Mouse (Mus musculus) regulatory T cell (primary cell): ENCODE measurements around the gene Pik3c2b.

Experiments used
- in situ Hi-C: fragments of 300-600 bp; cut with MboI, MseI; formaldehyde crosslinking; loops from one replicate; pipeline ENCODE4 v1.15.1; 2025; ENCODE audit warnings: high pct_unique_total_duplicates

Gene Pik3c2b

DNA sequence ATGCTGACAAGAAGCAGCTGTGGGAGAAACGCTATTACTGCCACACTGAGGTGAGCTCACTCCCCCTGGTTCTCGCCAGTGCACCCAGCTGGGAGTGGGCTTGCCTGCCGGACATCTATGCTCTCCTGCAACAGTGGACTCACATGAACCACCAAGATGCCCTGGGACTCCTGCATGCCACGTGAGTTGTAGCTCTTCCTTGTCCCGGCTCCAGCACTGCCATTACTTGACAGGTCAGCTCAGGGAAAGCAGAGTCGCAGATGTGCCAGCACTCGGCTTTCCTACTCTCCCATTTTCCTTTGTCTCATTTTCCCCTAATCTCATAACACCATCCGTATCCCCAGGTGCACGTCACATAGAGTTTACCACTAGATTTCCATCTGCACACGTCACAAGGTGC lies 42.7 kb downstream of the Pik3c2b start:
- in situ Hi-C loops, result loop anchor here (5.0 kb wide), 1 partner anchor 36 kb away; no protein-coding TSS in a partner anchor

DNA sequence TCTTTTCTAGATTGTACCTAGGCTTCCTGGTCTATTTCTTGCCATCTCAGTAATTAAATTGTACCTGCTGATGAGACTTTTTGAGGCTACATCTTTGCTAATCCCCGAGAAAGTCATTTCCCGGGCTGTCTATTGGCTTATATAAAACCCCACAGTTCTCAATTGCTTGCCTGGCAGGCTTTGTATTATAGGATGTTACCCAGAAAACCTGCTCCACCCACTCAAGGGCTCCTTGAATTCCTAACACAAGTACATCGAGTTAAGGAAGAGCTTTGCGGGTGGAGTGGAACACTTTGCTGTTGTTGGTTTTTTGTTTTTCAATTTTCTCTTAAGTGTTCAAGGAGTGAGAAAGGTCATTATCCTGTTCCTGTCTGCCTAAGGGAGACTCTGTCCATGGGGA lies 43.9 kb downstream of the Pik3c2b start:
- in situ Hi-C loops, result loop anchor here (5.0 kb wide), 1 partner anchor 37 kb away; no protein-coding TSS in a partner anchor

DNA sequence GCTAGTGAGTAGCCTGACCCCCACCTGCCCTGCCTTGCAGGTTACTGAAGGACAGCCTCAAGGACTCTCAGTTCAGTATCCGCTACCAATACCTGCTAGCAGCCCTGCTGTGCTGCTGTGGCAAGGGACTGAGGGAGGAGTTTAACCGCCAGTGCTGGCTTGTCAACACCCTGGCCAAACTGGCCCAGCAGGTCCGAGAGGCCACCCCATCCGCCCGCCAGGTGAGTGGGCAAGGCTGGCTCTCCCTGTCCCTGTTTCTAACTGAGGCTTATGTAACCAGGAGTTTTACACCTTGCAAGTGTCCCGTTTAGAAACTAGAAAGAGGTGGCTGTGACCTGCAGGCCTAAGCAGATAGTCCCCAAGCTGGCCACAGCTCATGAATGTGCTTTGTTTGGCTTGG lies 45.2 kb downstream of the Pik3c2b start:
- in situ Hi-C loops, result no loop called here

DNA sequence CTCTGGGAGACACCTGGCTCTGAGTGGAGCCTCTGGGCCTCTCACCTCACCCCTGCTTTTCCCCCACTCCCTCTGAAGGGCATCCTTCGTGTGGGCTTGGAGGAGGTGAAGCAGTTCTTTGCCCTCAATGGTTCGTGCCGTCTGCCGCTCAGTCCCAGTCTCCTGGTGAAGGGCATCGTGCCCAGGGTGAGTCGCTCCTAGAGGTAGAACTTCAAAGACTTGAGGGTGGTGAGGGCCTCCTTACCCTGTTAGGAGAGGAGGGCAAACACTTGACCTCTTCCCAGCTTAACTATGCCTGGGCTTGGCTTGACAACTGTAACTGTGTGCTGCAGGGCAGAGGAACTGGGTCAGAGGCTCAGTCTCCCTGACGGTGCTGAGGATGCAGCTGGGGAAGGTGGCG lies 46.0 kb downstream of the Pik3c2b start:
- in situ Hi-C loops, result no loop called here

DNA sequence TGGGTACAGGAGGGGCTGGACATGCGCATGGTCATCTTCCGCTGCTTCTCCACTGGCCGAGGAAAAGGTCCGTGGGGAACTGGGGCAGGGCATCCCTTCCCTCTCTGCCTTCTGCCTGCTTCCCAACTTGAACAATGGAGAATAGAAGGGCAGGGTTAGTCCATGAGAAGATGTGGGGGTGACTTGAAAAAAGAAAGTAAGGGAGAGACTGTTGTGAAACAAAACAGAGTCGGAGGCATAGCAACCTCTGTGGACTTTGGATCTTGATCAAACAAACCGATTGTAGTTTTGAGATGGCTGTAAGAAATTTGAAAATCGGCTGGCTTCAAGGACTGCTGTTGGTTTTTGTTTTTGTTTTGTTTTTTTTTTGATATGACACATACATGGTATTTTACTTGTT lies 48.3 kb downstream of the Pik3c2b start:
- in situ Hi-C loops, result no loop called here

DNA sequence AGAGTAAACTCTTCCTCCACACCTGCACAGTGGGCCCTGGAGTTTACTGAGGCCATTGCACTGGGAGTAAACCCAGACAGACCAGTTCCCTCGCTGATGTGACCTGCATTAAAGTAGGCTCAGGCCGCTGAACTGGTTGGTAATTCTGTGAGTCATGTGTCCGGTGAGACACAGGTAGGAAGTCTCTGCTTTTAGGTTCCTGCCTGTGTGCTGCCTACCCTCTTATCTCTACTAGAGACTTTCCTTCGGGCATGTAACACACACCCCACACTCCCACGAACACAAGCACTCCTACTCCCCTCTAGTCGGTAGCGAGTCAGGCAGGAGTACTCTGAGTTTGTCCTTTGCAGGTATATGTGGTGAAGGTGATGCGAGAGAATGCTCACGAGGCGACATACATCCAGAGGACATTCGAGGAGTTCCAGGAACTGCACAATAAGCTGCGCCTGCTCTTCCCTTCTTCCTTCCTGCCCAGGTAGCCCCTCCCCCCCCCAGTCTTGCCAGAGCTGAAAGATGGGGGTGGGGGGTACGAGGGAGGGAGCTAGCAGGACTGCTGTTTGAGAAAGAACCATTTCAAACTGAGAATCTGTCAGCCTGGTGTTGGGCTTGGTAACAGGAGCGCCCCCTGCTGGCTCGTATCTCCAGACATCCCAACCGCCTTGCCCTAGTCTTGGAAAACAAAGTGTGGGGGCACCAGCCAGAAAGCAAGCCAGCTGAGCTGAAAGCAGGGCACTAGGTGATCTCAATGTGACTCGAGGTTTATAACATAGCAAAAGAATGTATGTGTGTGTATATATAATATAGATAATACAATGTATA lies 55.7 kb downstream of the Pik3c2b start:
- in situ Hi-C loops, result no loop called here

DNA sequence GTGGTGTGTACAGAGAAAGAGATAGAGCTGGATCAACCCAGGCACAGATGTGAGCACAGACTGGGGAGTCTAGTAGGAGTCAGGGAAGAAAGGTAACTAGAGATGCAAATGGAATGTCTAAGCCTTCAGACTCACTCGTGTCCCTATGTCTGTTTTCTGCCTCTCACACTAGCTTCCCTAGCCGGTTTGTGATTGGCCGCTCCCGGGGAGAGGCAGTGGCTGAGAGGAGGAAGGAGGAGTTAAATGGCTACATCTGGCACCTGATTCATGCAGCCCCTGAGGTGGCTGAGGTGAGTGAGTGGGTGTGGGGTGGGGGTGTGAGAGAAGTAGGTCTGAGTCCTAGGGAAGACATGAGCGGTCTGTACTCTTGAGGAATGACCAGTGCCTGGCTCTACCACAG lies 56.6 kb downstream of the Pik3c2b start:
- in situ Hi-C loops, result no loop called here

DNA sequence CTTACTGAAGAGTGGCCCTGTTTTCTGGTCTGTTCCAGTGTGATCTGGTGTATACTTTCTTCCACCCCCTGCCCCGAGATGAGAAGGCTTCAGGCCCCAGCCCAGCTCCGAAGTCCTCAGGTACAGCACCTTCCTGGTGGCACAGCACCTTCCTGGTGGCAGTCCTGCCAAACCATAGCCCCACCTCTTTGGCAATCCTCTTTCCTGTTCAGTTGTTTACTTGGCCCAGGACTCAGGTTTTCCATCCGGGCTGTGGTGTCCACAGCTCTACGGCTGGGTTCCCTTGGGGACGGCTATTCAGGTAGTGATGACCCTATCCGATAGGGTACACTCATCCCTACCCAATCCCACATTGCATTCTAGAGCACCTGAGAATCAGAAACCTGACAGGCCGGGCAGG lies 57.8 kb downstream of the Pik3c2b start:
- in situ Hi-C loops, result no loop called here

DNA sequence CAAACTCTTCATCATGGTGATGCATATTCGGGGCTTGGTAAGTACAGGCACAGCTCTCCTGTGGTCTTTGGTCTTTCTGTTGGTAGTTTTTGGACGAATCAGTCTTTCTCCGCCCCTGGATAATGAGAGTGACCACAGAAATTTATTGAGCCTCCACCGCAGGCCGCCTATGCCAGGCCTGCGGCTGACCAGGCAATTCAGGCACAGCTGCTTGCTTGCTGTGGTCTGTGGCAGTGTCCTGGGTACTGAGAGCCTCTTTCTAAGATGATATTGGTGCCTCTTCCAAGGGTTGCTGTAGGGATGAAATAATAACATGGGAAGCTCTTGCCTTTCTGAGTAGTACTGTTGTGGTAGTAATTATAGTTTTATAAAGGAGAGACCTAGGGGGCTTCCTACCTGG lies 58.4 kb downstream of the Pik3c2b start:
- in situ Hi-C loops, result no loop called here

DNA sequence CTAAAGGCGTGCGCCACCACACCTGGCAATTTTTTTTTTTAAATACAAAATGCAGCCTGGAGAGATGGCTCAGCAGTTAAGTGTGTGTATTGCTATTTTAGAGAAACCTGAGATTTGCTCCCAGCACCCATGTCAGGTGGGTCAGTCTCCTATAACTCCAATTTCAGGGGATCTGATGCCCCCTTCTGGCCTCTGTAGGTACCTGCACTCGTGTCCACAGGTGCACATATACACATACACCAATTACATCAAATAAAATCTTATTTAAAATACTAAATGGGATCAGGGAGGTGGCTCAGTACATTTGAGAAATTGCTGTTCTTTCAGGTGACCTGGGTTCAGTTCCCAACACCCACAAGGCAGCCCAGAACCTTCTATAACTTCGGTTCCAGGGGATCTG lies 70.6 kb downstream of the Pik3c2b start:
- in situ Hi-C loops, result no loop called here

DNA sequence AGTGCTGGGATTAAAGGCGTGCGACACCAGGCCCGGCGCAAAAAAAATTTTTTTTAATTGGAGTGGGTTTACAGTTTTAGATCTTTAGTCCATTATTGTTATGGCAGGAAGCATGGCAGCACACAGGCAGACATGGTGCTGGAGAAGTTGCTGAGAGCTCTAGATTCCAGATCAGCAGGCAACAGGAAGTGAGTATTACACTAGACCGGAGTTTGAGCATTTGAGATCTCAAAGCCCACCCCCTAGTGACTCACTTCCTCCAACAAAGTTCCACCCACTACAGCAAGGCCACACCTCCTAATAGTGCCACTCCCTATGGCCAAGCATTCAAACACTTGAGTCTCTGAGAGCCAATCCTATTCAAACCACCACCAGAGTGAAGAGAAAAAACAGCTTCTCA lies 72.7 kb downstream of the Pik3c2b start:
- in situ Hi-C loops, result no loop called here

DNA sequence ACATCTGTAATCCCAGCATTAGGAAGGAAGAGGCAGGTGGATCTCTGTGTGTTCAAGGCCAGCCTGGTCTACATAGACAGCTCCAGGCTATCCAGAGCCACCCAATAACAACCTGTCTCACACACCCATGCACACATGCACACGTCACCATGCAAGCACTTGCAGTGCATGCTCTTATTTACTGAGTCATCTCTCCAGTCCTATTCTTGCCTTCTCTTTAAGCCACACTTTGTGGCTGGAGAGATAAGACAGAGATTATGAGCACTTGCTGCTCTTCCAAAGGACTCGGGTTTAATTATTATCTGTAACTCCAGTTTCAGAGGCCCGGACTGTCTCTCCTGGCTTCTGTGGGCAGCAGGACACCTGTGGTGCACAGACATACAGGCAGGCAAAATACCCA lies 73.4 kb downstream of the Pik3c2b start:
- in situ Hi-C loops, result no loop called here

DNA sequence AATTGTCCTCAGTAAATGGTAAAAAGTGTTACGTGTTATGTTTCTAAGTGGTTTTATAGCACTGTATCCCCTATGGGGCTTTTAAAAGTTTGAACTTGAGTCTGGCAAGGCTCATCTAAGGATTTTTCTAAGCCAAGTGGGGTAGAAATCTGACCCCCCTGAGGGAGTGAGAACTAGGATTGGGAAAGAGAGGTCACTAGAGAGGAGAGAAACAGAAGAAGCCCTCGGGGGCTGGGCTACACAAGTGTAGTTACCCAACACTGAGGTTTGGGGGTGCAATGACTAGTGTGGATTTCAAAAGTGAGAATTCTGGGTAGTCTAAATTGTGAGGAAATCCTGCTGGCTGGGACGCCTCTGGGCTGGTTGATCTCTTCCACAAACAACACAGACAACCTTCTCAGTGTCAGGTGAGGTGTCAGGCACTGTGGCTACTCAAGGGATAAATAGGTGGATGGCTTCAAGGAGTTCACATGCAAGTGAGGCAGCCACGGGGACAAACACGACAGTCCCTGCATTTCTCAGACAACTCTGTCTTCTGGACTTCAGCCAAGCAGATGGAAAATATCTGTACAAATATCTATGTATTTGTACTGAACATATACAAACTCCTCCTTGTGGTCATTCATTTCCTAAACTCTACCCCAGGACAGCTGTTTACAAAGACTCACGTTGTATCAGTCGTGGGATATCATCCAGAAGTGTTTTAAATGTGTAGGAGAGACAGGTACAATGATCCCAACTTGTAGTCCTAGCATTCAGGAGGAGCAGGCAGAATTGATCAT lies 74.7 kb downstream of the Pik3c2b start:
- in situ Hi-C loops, result no loop called here

DNA sequence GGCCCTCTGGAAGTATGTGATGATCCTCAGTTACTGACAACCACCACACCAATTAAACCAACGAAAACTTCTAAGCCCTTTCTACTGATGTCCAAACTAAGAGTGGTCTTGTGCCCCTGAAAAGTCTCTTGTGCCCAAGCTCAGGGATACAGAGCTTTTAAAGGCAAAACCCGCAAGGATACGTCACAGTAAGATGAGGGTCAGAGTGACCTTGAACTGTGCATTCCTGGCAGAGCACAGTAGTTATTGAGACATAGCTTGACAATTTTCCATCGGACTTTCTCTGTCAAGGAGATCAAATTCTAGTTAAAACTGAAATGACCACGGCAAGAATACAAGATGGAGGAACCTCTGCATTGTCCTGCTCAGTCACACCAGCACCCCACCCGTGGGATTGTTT lies 75.8 kb downstream of the Pik3c2b start:
- in situ Hi-C loops, result no loop called here

DNA sequence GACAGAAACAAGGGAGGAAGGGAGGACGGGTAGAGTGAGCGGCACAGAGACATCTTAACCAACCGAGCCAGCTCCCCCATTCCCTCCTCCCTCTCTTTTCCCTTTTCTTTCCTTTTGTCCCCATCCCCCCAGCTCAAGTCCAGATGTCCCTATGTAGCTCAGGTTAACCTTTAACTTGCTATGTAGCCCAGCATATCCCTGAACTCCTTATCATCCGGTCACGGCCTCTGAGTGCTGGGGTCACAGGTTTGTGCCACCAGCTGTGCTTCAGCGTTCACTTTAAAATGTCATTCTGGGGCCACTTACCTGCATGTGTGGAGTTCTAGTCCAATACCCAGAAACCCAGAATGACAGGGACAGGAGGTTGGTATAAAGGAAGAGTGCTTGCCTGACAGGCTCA lies 78.7 kb downstream of the Pik3c2b start:
- in situ Hi-C loops, result no loop called here

DNA sequence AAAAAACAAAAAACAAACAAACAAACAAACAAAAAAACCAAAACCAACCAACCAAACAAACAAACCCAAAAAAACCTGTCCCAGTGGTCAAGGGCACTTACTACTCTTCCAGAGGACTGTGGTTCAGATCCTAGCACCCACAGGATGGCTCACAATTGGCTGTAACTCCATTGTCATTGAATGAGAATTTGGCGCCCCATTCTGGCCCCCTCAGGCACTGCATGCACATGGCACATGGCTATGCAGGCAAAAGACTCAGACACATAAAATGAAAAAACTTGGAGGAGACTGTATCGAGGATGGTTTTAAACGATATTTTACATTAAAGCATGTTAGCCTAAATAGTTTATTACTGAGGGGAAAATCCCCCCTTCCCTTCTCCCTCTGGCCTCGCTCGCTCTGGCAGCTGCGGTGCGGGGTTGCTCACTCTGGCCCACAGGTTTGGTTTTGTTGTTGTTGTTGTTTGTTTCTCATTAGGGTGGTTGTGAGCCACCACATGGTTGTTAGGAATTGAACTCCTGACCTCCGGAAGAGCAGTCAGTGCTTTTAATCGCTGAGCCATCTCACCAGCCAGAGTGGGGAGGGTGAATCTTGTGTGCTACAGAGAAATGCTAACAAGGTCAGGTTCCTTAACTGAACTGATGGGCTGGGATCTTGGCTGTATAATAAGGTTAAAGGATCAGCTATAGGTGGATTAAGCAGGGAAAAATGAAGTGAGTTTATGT lies 80.3 kb downstream of the Pik3c2b start:
- in situ Hi-C loops, result loop anchor here (5.0 kb wide), 1 partner anchor 84 kb away; no protein-coding TSS in a partner anchor

DNA sequence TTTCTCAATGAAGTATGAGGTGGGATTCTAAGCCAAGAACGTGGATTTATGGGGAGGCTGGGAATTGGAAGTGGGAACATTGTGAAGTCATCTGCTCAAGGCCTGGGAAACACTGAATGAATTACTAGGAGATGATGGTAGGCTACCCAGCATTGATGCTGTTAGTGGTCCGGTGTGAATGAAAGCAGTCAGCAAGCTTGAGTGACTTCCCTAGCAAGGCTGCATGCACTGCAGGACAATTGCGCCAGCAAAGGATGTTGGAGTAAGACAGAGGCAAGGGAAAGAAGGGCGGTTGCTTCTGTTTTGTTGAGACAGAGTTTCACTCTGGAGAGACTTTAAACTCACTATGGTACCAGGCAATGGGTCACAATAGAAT lies 80.9 kb downstream of the Pik3c2b start:
- in situ Hi-C loops, result loop anchor here (5.0 kb wide), 1 partner anchor 84 kb away; no protein-coding TSS in a partner anchor

DNA sequence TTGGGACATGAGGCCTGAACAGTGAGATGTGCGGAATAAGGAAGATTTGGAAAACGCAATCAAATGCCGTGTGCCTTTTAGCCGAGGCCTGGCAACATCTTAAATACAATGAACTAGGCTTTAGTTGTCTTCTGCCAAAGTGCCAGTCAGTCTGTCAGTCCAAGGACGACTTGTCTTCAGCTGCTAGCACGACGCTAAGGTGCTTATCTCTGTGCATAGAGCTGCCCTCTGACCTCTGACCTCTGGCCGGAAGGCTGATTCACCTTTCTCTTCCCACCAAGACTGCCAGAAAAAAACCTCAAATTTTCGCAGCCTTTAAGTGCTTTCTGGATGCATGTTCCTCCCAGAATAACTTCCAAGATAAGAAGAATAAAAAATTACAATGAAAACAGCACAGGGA lies 81.9 kb downstream of the Pik3c2b start:
- in situ Hi-C loops, result loop anchor here (5.0 kb wide), 1 partner anchor 85 kb away; no protein-coding TSS in a partner anchor

DNA sequence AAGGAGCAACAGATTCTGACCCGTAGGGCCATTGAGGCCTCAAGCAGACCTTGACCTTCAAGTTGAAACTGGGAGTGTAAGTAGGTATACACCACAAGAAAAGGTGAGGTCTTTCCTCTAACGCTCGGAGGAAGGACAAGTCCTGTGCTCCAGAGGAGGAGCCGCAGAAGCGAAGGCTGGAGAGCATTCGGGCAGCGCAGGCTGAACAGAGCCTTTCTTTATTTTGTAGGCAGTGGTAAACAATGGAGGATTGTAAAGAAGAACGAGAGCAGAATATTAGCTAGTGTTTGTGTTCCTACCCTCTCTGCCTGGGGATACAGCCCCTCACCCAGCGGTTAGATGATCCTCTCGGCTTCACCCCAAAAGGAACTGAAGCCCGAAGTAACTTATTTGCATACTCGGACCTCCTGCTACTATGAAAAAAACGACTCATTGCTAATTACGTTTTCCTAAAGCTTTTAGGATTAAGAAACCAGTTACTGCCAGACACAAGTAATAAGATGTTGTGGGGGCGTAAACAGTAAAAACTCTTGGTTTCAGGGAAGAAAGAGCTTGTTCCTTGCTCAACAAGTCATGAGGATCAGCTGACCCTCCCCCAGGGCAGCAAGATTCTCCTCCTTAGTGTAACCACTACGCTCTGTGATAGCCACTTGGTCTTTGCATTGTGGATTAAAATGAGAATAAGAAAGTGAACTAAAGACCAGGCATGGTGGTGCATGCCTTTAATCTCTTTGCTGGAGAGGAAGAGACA lies 84.2 kb downstream of the Pik3c2b start:
- in situ Hi-C loops, result loop anchor here (5.0 kb wide), 1 partner anchor 87 kb away; no protein-coding TSS in a partner anchor

DNA sequence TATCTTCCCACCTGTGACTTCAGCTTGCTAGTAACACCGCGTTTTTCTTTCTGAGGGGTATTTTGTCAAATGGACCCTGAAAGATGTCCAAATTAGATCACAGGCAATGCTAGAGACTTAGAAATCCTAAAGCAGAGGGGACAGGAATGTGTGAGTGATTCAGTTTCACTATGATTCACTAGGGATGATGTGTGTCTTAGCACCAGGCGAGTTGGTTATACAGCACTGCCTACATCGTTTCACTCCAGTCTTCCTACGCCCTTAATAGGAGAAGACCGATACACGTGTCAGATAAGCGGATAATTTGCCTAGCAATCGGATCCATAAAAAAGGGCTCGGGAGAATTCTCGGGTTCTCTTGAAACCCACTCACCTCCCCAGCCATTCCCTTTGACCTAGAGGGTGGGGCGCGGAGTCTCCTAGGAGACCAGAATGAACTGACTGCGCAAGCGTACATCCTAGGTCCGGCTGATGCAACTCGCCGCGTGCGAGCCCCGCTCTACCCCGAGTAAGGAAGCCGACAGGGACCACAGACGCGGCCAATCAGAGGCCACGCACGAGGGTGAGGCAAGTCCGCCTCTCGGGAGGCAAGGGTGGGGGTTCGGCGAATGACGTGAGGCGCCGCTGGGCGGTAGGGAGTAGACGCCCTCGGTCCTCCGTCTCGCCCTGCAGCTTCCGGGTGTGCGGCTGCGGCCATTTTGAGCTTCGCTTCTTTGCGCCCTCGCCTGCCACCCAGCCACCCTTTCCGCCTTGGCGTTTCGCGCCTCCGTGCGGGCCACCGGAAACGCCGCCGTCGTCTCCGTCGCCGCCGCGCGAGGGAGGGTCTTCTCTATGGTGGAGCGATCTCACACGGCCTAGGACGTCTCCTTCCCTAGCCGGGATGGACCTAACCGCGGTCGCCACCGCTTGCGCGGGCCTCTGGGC lies 85.4 kb downstream of the Pik3c2b start, which contains the start of gene Ppp1r15b:
Gene Ppp1r15b (plus strand): TSS at position 506 of the 923 bp plus-strand sequence.
- in situ Hi-C loops, result no loop called here
